Mouse (Mus musculus) embryonic facial prominence, embryonic 15.5 days (tissue): ENCODE results near the gene Olfr867. TPM values are rescaled to one million over a fixed set of nuclear protein-coding genes. Genes with fewer than 3 reads are reported as not detected.

ENCODE experiments used
- ATAC-seq: fragments of 200-750 bp; cut with Nextera tagmentation; 2 replicates; pipeline ENCODE4 v1.8.0; 2017; ENCODE audit warnings: low read depth, moderate TSS enrichment; ENCODE audit not compliant: insufficient number of reproducible peaks, low FRiP score, low TSS enrichment
- H3K27ac ChIP-seq: fragments of 300-500 bp; sonication (generic); replicated peaks from 2 replicates; pipeline ENCODE4 v1.5.1; 2015; ENCODE audit warnings: mild to moderate bottlenecking, inconsistent platforms
- H3K27me3 ChIP-seq: fragments of 300-500 bp; sonication (generic); 2 replicates; pipeline ENCODE4 v1.6.1; 2015; ENCODE audit warnings: inconsistent platforms
- H3K36me3 ChIP-seq: fragments of 300-500 bp; sonication (generic); 2 replicates; pipeline ENCODE4 v1.6.1; 2015; ENCODE audit warnings: mild to moderate bottlenecking, inconsistent platforms
- H3K4me1 ChIP-seq: fragments of 300-500 bp; sonication (generic); 2 replicates; pipeline ENCODE4 v1.6.1; 2015; ENCODE audit warnings: inconsistent platforms
- H3K4me2 ChIP-seq: fragments of 300-500 bp; sonication (generic); replicated peaks from 2 replicates; pipeline ENCODE4 v1.6.1; 2015; ENCODE audit warnings: mild to moderate bottlenecking, inconsistent platforms
- H3K4me3 ChIP-seq: fragments of 300-500 bp; sonication (generic); replicated peaks from 2 replicates; pipeline ENCODE4 v1.5.1; 2015; ENCODE audit warnings: mild to moderate bottlenecking, inconsistent platforms
- H3K9ac ChIP-seq: fragments of 300-500 bp; sonication (generic); 2 replicates; pipeline ENCODE4 v1.6.1; 2015; ENCODE audit warnings: inconsistent platforms
- H3K9me3 ChIP-seq: fragments of 300-500 bp; sonication (generic); replicated peaks from 2 replicates; pipeline ENCODE4 v1.6.1; 2016; ENCODE audit warnings: inconsistent platforms
- WGBS: fragments of 180-500 bp; shearing (Covaris S2); methylation state at CpG from one replicate; pipeline ENCODE4 v1.1.7; 2015; 5-methylcytosine and 5-hydroxymethylcytosine counted together
- microRNA-seq: library from miRNA; unstranded; fragments of <30 nt; microRNA quantifications from one replicate; pipeline ENCODE4, GENCODE M21; 2016; ENCODE audit warnings: borderline number of aligned reads
- polyA plus RNA-seq: library from polyadenylated mRNA; unstranded; fragments of >200 nt; fragmentation: Nextera tagmentation; extraction: Ambion mirVana; gene quantifications from 2 replicates; pipeline ENCODE4 v1.2.1, GENCODE M21; 2015

Gene Olfr867
- 0.20 TPM in 1 of 2 replicates, not detected in the other for polyA plus RNA-seq

- H3K4me1 ChIP-seq = no peaks in the 10 kb centered on the region
- no peak within 1 kb of the TSS for H3K9ac ChIP-seq
- no peak within 1 kb of the TSS for H3K4me3 ChIP-seq
- 0 out of 2 replicates have a peak, but pooled peaks cover 4% of the 10 kb centered on the region for H3K9me3 ChIP-seq
- no peak within 1 kb of the TSS for H3K27ac ChIP-seq
- ATAC-seq = no peak
- H3K36me3 ChIP-seq = no peaks in the 10 kb centered on the region
- no peak within 1 kb of the TSS for H3K4me2 ChIP-seq
- WGBS = 71% methylated on average over 1 of the region's 1 CpGs
- H3K27me3 ChIP-seq = no peaks in the 10 kb centered on the region
These were observed at the start of gene Olfr867 for GRCm38 (mm10) chr9:20057462-20057861. Gene Olfr867 (minus strand): TSS chr9:20057562.

GRCm38 (mm10) chr9:20098326-20098725, 41.0 kb upstream of the Olfr867 start, which contains the start of gene Olfr868:
Gene Olfr868 (plus strand): TSS chr9:20098626.
- no peak within 1 kb of the TSS for H3K27ac ChIP-seq
- 40% methylated on average over 2 of the region's 2 CpGs for WGBS
- H3K9ac ChIP-seq = no peak within 1 kb of the TSS
- H3K4me2 ChIP-seq = no peak within 1 kb of the TSS
- H3K4me3 ChIP-seq = no peak within 1 kb of the TSS
- H3K27me3 ChIP-seq = no peaks in the 10 kb centered on the region
- H3K9me3 ChIP-seq = no peaks in the 10 kb centered on the region
- H3K36me3 ChIP-seq = no peaks in the 10 kb centered on the region
- no peak for ATAC-seq
- H3K4me1 ChIP-seq = no peaks in the 10 kb centered on the region

GRCm38 (mm10) chr9:20073523-20074177, 16.3 kb upstream of the Olfr867 start:
- H3K36me3 ChIP-seq = no peaks in the 10 kb centered on the region
- no peak overlapping the region for H3K9ac ChIP-seq
- 66% methylated on average over 7 of the region's 7 CpGs for WGBS
- no peak overlapping the region for H3K4me2 ChIP-seq
- no peaks in the 10 kb centered on the region for H3K4me1 ChIP-seq
- no peak overlapping the region for H3K4me3 ChIP-seq
- H3K27ac ChIP-seq = no peak overlapping the region
- H3K27me3 ChIP-seq = no peaks in the 10 kb centered on the region
- ATAC-seq = no peak
- peaks cover 7% of the 10 kb centered on the region; the same call in 1 of the 2 replicates for H3K9me3 ChIP-seq

- 96% methylated on average over 1 of the region's 1 CpGs for WGBS
- ATAC-seq = no peak
- H3K4me3 ChIP-seq = no peak overlapping the region
- H3K27ac ChIP-seq = no peak overlapping the region
- no peak overlapping the region for H3K4me2 ChIP-seq
- H3K4me1 ChIP-seq = no peaks in the 10 kb centered on the region
- H3K36me3 ChIP-seq = no peaks in the 10 kb centered on the region
- peaks cover 7% of the 10 kb centered on the region; the same call in 1 of the 2 replicates for H3K9me3 ChIP-seq
- no peaks in the 10 kb centered on the region for H3K27me3 ChIP-seq
- H3K9ac ChIP-seq = no peak overlapping the region
These were observed 13.9 kb upstream of the Olfr867 start for GRCm38 (mm10) chr9:20071291-20071690.

GRCm38 (mm10) chr9:20070236-20070635, 12.9 kb upstream of the Olfr867 start:
- H3K4me1 ChIP-seq = no peaks in the 10 kb centered on the region
- no peak overlapping the region for H3K9ac ChIP-seq
- no peak overlapping the region for H3K4me3 ChIP-seq
- no peak overlapping the region for H3K4me2 ChIP-seq
- no peaks in the 10 kb centered on the region for H3K27me3 ChIP-seq
- H3K36me3 ChIP-seq = no peaks in the 10 kb centered on the region
- H3K27ac ChIP-seq = no peak overlapping the region
- 71% methylated on average over 3 of the region's 3 CpGs for WGBS
- ATAC-seq = no peak
- peaks cover 7% of the 10 kb centered on the region; the same call in 1 of the 2 replicates for H3K9me3 ChIP-seq

GRCm38 (mm10) chr9:20047964-20048363, 9.4 kb downstream of the Olfr867 start:
- H3K4me3 ChIP-seq = no peak overlapping the region
- ATAC-seq = no peak
- H3K4me1 ChIP-seq = no peaks in the 10 kb centered on the region
- no peak overlapping the region for H3K9ac ChIP-seq
- no peak overlapping the region for H3K4me2 ChIP-seq
- H3K27me3 ChIP-seq = no peaks in the 10 kb centered on the region
- H3K36me3 ChIP-seq = no peaks in the 10 kb centered on the region
- 65% methylated on average over 3 of the region's 3 CpGs for WGBS
- no peaks in the 10 kb centered on the region for H3K9me3 ChIP-seq
- no peak overlapping the region for H3K27ac ChIP-seq

GRCm38 (mm10) chr9:20027935-20028334, 29.4 kb downstream of the Olfr867 start, which contains the start of gene Olfr866:
Gene Olfr866 (minus strand): TSS chr9:20028035.
- H3K4me1 ChIP-seq = no peaks in the 10 kb centered on the region
- H3K9me3 ChIP-seq = no peaks in the 10 kb centered on the region
- no peak within 1 kb of the TSS for H3K9ac ChIP-seq
- 66% methylated on average over 2 of the region's 2 CpGs for WGBS
- H3K27ac ChIP-seq = no peak within 1 kb of the TSS
- no peak within 1 kb of the TSS for H3K4me3 ChIP-seq
- no peak within 1 kb of the TSS for H3K4me2 ChIP-seq
- no peaks in the 10 kb centered on the region for H3K27me3 ChIP-seq
- H3K36me3 ChIP-seq = no peaks in the 10 kb centered on the region
- ATAC-seq = no peak

Small RNA genes lying within 50 kb of the gene (microRNA-seq; reads per million reads assigned to microRNA genes)
- not detected for gene Gm26231
- not detected for gene Gm44395

Other genes with a start within 250 kb of the Olfr867 start
- gene Olfr860, start 207.8 kb downstream of the Olfr867 start, polyA plus RNA-seq = not detected in 2 replicates
- not detected in 2 replicates for gene Olfr862, start 169.6 kb downstream of the Olfr867 start, polyA plus RNA-seq
- 0.28 and 0.29 TPM in 2 replicates for gene Olfr77, start 140.7 kb downstream of the Olfr867 start, polyA plus RNA-seq
- gene Olfr866, start 29.5 kb downstream of the Olfr867 start, polyA plus RNA-seq = not detected in 2 replicates
- gene Olfr868, start 41.1 kb upstream of the Olfr867 start, polyA plus RNA-seq = not detected in 2 replicates
- gene Olfr869, start 71.4 kb upstream of the Olfr867 start, polyA plus RNA-seq = not detected in 2 replicates
- 0.04 TPM in 1 of 2 replicates, not detected in the other for gene Olfr870, start 116.5 kb upstream of the Olfr867 start, polyA plus RNA-seq
- not detected in 2 replicates for gene Olfr871, start 154.6 kb upstream of the Olfr867 start, polyA plus RNA-seq
- gene Olfr872, start 179.6 kb upstream of the Olfr867 start, polyA plus RNA-seq = not detected in 2 replicates
- gene Olfr39, start 224.8 kb upstream of the Olfr867 start, polyA plus RNA-seq = 0.19 TPM in 1 of 2 replicates, not detected in the other
- gene Olfr873, start 241.0 kb upstream of the Olfr867 start, polyA plus RNA-seq = 0.11 and 0.12 TPM in 2 replicates